Mouse (Mus musculus): ENCODE results near the gene Prim2. TPM values are rescaled to one million over a fixed set of nuclear protein-coding genes. Genes with fewer than 3 reads are reported as not detected.
"Not testable (repeated sequence)": the region's sequence is repeated elsewhere in the genome, so short reads cannot be mapped to it uniquely, and the experiment has no call there.

Prim2 gene
- total RNA-seq, 2 experiments from 2014 or later: 8.6 to 10.9 TPM

GRCm38 (mm10) chr1:33657574-33658149, 11.9 kb downstream of the Prim2 start:
- no peak for DNase-seq

DNA sequence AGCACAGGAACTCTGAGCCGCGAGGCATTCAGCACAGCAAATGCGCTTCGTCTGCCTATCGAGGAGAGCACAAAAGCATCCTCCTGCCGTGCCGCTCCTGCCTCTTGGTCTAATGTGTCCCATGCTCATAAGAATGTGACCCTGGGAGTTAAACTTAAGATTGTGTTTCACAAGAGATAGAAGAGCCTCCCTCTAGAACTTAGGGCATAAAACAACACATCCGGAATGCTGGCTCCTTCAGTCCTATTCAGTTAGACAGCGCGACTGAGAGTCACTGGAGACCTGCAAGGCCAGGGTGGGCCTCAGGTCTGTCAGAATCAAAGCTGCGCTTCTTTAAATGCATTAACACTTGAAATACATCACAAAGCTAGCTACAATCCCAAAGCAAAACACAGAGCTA, 18.7 kb downstream of the Prim2 start:
- no peak for DNase-seq

GRCm38 (mm10) chr1:33649534-33650108, 20.0 kb downstream of the Prim2 start:
- DNase-seq: no peak

DNA sequence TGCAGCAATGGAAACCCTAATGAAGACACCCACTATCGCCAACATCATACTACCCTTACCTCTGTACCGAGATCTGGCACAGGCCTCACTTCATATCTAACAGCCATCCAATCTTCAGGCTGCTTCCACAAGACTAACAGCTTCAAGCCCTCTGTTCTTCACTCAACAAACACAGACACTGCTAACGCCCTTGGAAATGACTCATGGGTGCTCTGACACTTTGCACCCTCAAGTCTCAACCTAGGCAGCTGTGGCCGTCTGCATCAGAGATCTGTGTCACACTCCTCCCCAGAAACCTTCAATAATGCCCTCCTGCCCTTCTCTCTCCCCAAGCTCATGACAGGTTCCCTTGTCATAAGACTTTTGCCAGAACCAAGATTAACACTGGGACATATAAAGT, 20.6 kb downstream of the Prim2 start:
- no peak for DNase-seq

- DNase-seq: no peak
Measured at GRCm38 (mm10) chr1:33647661-33648060, 21.9 kb downstream of the Prim2 start.

GRCm38 (mm10) chr1:33647173-33647572, 22.4 kb downstream of the Prim2 start:
- no peak for DNase-seq

DNA sequence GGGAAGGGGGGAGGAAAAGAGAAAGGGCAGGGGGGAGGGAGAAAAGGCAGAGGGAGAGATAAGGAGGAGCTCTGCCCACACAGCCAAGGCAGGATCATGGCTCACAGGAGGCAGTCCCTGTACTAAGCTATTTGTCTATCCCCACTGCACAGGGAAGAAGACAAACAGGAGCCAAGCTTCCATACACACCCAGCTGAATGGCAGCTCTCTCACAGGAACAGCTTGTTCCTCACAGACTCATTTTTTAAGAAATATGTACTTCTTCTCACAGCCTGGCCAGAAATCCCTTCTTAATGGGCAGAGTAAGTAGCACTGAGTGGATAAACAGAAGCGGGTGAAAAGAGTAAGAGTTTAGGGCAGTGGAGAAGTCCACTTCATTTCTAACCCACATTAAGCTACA, 23.9 kb downstream of the Prim2 start:
- DNase-seq: no peak

GRCm38 (mm10) chr1:33641139-33641538, 28.5 kb downstream of the Prim2 start:
- DNase-seq: no peak

DNA sequence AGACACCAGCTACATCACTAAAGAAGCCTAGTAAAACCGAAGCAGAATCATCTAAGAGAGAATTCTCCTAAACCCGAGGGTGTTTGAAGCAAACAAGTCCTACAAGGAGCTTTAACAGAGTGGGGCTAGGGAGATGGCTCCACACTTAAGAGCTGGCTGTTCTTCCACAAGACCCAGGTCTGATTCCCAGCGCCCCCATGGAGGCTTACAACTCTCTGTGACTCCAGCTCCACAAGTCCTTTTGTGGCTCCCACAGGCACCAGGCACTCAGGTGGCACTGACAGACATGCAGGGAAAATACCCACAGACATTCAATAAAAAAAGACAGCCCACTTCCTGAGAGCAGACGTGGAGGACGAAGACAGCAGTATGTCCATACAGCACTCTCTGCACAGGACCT, 29.5 kb downstream of the Prim2 start:
- DNase-seq: no peak

DNA sequence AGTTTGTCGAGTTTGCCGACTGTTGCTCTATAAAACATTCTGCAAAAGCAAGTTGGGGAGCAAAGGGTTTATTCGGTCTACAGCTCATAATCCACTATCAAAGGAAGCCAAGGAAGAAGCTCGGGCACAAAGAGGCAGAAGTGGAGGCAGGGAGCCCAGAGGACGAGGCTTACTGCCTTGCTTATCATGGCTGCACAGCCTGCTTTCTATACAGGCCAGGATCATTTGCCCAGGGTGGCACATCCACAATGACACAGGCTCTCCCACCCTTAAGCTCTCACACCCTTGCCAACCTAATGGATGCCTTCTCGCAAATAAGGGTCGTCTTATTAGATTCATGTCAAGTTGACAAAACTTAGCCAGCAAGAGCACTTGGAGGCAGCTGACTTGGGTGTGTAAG, 30.4 kb downstream of the Prim2 start:
- DNase-seq: no peak

- DNase-seq: no peak
Measured at GRCm38 (mm10) chr1:33637827-33638226, 31.8 kb downstream of the Prim2 start.

DNA sequence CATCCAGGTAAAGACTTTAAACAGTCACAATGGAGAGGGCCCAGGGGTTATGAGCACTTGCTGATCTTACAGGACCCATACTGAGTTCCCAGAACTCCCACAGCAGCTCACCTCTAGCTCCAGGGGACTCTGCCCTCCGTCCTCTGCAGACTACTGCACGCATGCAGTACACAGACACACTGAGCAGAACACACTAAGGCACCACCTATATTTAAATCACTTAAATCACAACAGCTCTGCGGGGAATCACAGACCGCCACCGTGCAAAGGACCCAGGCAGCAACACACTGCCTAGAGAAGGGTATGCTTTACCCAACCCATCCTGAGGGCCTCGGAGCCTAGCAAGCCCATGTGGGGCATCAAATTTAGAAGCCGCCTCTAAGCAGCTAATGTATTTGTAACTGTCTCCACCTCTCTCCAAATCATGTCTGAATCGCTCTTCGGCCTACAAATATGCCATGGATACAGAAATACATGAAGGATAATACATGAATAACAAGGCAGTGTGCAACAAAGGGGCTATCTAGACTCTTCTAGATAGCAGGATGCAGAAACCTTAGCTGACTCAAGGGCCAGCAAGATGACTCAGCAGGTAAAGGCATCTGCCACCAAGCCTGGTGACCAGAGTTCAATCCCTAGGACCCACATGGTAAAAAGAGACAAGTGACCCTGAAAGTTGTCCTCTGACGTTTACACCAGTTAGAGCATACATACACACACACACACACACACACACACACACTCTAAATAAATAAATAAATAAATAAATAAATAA, 33.0 kb downstream of the Prim2 start:
- DNase-seq: no peak

GRCm38 (mm10) chr1:33631002-33631618, 38.5 kb downstream of the Prim2 start:
- DNase-seq: not testable (repeated sequence)

DNA sequence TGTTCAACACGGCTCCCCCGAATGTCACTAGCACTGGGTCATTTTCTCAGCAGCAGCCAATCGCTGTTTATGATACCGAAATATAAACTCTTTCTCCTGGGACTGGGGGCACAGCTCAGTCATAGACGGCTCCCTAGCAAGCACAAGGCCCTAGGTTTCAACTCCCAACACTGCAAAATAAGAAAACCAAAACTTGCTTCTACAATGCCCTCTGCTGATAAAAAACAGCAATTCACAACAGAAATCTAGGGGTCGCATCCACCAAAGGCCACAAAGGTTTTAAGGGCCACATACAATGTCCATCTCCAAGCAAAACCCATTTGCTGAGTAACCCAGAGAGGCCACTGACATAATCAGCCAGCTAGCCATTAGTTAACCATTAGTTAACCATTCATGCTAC, 41.8 kb downstream of the Prim2 start:
- DNase-seq: no peak

GRCm38 (mm10) chr1:33627070-33627469, 42.5 kb downstream of the Prim2 start:
- no peak for DNase-seq

DNA sequence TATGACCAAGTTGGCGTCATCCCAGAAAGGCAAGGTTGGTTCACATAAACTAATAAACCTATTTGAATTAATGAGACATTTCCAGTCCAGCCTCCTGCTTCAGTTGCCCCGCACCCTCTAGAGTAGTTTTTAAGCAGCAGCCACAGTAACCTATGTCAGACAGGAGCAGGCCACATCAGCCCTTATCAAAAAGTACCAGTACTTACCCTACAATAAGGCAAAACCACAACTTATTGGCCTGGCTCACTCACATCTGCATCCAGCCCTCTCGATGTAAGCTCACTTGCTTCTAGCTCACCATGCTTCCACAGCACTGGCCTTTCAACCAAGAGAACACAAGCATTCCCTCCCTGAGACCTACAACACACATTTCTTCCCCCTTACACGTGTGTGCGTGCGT, 44.7 kb downstream of the Prim2 start:
- DNase-seq: no peak

DNA sequence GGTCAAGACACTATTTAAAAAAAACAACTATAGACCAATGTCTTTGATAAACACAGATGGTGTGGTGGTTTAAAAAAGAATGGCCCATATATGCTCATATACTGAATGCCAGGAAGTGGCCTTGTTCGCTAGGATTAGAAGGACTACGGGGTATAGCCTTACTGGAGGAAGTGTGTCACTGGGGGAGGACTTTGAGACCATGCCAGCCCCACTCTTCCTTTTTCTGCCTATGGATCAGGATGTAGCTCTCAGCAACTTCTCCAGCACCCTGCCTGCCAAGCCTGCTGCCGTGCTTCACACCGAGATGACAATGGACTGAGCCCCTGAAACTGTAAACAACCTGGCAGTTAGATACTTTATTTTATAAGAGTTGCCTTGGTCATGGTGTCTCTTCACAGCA, 45.2 kb downstream of the Prim2 start:
- no peak for DNase-seq

GRCm38 (mm10) chr1:33621791-33622190, 47.8 kb downstream of the Prim2 start:
- DNase-seq: no peak

DNA sequence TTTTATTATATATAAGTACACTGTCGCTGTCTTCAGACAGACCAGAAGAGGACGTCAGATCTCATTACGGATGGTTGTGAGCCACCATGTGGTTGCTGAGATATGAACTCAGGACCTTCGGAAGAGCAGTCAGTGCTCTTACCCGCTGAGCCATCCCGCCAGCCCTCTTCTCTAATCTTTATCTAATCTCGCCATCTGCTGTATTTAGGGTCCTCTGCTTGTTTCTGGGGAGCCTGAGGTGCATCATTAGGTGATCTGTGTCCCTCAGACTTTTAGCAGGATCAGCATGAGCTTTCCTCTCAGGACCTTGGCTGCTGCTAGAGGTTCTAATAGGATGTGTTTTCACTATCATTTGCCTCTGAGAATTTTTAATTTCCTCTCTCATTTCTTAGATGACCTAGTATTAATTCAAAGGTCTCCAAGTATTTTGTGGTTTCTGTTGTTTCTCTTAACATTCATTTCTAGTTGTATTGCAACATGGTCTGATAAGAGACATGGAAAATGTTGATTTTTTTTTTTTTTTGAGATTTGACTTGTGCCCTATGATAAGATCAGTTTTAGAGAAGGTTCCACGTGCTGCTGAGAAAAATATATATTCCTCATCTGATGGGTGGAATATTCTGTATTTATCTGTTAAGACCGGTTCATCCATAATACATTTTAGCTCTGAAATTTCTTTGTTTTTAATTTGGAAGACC, 49.4 kb downstream of the Prim2 start:
- no peak for DNase-seq

DNA sequence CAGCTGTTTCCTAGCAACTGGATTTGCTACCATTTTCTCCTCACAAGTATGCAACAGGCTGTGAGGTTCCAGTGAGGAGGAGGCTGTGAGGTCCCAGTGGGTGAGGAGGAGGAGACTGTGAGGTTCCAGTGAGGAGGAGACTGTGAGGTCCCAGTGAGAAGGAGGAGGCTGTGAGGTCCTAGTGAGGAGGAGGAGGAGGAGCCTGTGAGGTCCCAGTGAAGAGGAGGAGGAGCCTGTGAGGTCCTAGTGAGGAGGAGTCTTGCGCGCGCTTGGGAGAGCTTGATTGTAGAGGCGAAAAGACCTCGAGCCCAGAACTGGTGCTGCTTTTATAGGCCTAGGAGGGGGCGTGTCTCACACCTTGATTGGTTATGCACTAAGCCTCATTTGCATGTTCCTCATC, 53.0 kb downstream of the Prim2 start:
- not testable (repeated sequence) for DNase-seq

- no peak for DNase-seq
Measured at GRCm38 (mm10) chr1:33612100-33612499, 57.5 kb downstream of the Prim2 start.

DNA sequence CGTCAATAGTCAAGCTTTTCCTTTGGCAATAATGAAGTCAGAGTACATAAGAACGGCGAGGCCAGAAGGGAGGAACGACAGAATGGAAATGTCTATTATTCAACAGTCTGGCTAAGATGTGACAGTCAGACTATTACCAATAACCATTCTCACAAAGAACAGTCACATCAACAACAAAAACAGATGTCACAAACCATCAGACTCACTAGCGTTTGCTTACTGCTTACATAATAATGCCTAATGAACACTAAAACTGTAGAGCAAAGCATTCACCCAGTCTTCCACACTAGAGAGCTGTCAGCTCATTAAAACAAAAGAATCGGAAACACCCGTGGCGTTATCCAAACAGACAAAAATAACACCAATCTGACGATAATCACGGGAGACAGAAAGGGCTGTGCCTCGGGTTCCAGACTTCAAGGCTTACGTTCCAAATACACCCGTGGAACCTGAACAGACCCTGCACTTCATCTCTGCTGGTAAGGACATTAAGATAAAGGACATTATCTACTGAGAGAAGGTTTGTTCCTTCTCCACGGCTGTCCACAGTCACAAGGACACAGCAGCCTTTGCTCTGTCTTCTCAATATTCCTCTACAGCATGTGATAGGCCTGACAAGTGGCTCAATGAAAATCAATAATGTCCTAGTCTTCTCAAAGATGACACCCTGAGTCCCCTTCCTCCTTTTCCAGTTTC, 59.4 kb downstream of the Prim2 start:
- DNase-seq: no peak

Data from adrenal gland, postnatal 10 days (tissue).